Mouse (Mus musculus): ENCODE data around the gene Ablim1. TPM values are rescaled to one million over a fixed set of nuclear protein-coding genes. Genes with fewer than 3 reads are reported as not detected.

The Ablim1 gene
- polyA plus RNA-seq, 1 experiment from 2014 or later = 62.0 TPM

GRCm38 (mm10) chr19:57124906-57125305, 189.8 kb downstream of the Ablim1 start:
- Histone ChIP-seq H3K36me3 (ENCODE audit: control insufficient read depth, insufficient read depth, low read length) (no peaks in the 10 kb centered on the region), H3K27me3 (ENCODE audit: control insufficient read depth, insufficient read depth, low read length) (no peaks in the 10 kb centered on the region), H3K9me3 (ENCODE audit: control insufficient read depth, low read length) (no peaks in the 10 kb centered on the region), H3K27ac (replicated peaks) (no peak overlapping the region), H3K4me2 (replicated peaks; ENCODE audit: low read depth) (no peak overlapping the region), H3K4me3 (ENCODE audit: low read depth, low read length) (no peak overlapping the region), H3K9ac (ENCODE audit: low read length) (no peak overlapping the region), H3K4me1 (replicated peaks; ENCODE audit: control insufficient read depth, insufficient read depth) (no peaks in the 10 kb centered on the region)
- ATAC-seq (ENCODE audit: low FRiP score, low TSS enrichment) (no peak), DNase-seq (ENCODE audit: low spot score) (no peak)
- WGBS = 67% methylated on average over 4 of the region's 4 CpGs
- TF ChIP-seq EP300 (optimal IDR thresholded peaks at IDR 0.05) (no peak), CTCF (IDR thresholded peaks at IDR 0.05; ENCODE audit: low read depth) (no peak)

GRCm38 (mm10) chr19:57124138-57124519, 190.6 kb downstream of the Ablim1 start:
- H3K4me2 ChIP-seq (replicated peaks; ENCODE audit: low read depth) = no peak overlapping the region
- 79% methylated on average over 2 of the region's 2 CpGs for WGBS
- H3K4me1 ChIP-seq (replicated peaks; ENCODE audit: control insufficient read depth, insufficient read depth) = peaks cover 2% of the 10 kb centered on the region
- H3K36me3 ChIP-seq (ENCODE audit: control insufficient read depth, insufficient read depth, low read length) = no peaks in the 10 kb centered on the region
- TF ChIP-seq EP300 (optimal IDR thresholded peaks at IDR 0.05) (no peak), CTCF (IDR thresholded peaks at IDR 0.05; ENCODE audit: low read depth) (no peak)
- no peaks in the 10 kb centered on the region for H3K27me3 ChIP-seq (ENCODE audit: control insufficient read depth, insufficient read depth, low read length)
- no peaks in the 10 kb centered on the region for H3K9me3 ChIP-seq (ENCODE audit: control insufficient read depth, low read length)
- no peak overlapping the region; the same call in none of the 2 replicates for H3K27ac ChIP-seq (replicated peaks)
- no peak for DNase-seq (ENCODE audit: low spot score)
- H3K4me3 ChIP-seq (ENCODE audit: low read depth, low read length) = no peak overlapping the region
- no peak for ATAC-seq (ENCODE audit: low FRiP score, low TSS enrichment)
- no peak overlapping the region for H3K9ac ChIP-seq (ENCODE audit: low read length)

DNA sequence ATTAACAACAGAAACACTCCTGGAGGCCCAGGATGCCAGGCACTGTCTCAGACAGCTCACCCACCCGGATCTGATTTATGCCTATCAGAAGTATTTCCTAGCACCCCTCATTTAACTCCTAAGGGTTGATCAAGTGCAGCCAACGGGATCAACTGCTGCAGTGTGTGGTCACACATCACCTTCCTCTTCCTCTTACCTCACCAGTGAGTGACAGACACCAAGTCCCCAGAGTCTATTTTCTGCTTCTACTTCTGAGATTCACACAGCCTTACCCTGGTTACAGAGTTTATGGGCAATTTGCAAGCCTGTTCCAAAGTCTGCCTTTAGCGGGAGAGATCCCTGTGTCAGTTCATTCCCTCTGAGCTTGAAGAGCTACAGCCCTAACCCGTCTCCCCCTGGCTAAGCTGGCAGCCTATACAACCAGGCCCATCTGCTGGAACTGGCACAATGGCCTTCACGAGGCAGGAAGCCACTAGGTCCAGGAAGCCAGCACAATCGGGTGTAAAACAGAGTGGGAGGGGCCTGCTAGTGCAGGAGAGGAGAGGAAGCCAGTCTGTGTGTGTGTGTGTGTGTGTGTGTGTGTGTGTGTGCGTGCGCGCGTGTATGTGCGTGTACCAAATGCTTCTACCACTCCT, 191.1 kb downstream of the Ablim1 start:
- ATAC-seq (ENCODE audit: low FRiP score, low TSS enrichment) (0 out of 2 replicates have a peak, but pooled peaks have one; percentile 5), DNase-seq (ENCODE audit: low spot score) (no peak)
- WGBS = 65% methylated on average over 11 of the region's 11 CpGs

DNA sequence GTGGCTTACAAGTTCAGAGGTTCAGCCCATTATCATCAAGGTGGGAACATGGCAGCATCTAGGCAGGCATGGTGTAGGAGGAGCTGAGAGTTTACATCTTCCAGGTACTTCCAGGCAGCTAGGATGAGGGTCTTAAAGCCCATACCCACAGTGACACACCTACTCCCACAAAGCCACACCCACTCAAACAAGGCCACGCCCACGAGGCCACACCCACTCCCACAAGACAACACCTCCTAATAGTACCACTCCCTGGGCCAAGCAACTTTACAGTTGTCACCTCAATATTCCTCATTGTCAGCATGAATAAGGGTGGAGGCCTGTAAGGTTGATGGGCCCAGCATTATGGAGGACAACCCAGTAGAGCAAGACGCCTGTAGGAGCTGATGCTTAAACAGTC, 192.5 kb downstream of the Ablim1 start:
- no peak overlapping the region for H3K27ac ChIP-seq (replicated peaks)
- peaks cover 5% of the 10 kb centered on the region for H3K4me1 ChIP-seq (replicated peaks; ENCODE audit: control insufficient read depth, insufficient read depth)
- 77% methylated on average over 3 of the region's 3 CpGs for WGBS
- no peaks in the 10 kb centered on the region for H3K9me3 ChIP-seq (ENCODE audit: control insufficient read depth, low read length)
- DNase-seq (ENCODE audit: low spot score) (no peak), ATAC-seq (ENCODE audit: low FRiP score, low TSS enrichment) (no peak)
- no peak overlapping the region for H3K9ac ChIP-seq (ENCODE audit: low read length)
- no peak overlapping the region for H3K4me2 ChIP-seq (replicated peaks; ENCODE audit: low read depth)
- no peaks in the 10 kb centered on the region for H3K27me3 ChIP-seq (ENCODE audit: control insufficient read depth, insufficient read depth, low read length)
- TF ChIP-seq EP300 (optimal IDR thresholded peaks at IDR 0.05) (no peak), CTCF (IDR thresholded peaks at IDR 0.05; ENCODE audit: low read depth) (no peak)
- no peak overlapping the region for H3K4me3 ChIP-seq (ENCODE audit: low read depth, low read length)
- H3K36me3 ChIP-seq (ENCODE audit: control insufficient read depth, insufficient read depth, low read length) = no peaks in the 10 kb centered on the region

More for the DNA sequence above, 191.1 kb downstream of the Ablim1 start:
- TF ChIP-seq EP300 (optimal IDR thresholded peaks at IDR 0.05) (no peak), CTCF (IDR thresholded peaks at IDR 0.05; ENCODE audit: low read depth) (no peak)
- peaks cover 3% of the 10 kb centered on the region for H3K4me1 ChIP-seq (replicated peaks; ENCODE audit: control insufficient read depth, insufficient read depth)
- H3K36me3 ChIP-seq (ENCODE audit: control insufficient read depth, insufficient read depth, low read length) = no peaks in the 10 kb centered on the region
- H3K4me3 ChIP-seq (ENCODE audit: low read depth, low read length) = no peak overlapping the region
- no peaks in the 10 kb centered on the region for H3K9me3 ChIP-seq (ENCODE audit: control insufficient read depth, low read length)
- no peak overlapping the region for H3K9ac ChIP-seq (ENCODE audit: low read length)
- peak overlapping the region; percentile 56 for H3K27ac ChIP-seq (replicated peaks)
- no peak overlapping the region for H3K4me2 ChIP-seq (replicated peaks; ENCODE audit: low read depth)
- no peaks in the 10 kb centered on the region for H3K27me3 ChIP-seq (ENCODE audit: control insufficient read depth, insufficient read depth, low read length)

DNA sequence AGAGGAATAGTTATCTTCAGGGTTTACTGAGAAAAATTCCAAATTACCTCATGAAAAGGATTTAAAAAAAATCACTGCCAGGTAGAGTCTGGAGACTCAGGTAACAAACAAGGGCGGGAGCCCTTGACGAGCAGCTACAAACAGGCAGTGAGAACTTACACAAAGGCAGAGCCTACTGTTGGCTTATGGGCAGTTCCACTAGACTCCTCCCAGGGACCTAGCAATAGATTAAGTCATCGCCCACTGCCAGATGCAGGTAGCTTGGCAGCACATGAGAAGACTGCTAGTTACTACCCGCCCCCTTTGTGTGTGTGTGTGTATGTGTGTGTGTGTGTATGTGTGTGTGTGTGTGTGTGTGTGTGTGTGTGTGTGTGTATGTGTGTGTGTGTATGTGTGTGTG, 193.7 kb downstream of the Ablim1 start:
- 67% methylated on average over 4 of the region's 4 CpGs for WGBS
- no peak overlapping the region for H3K4me2 ChIP-seq (replicated peaks; ENCODE audit: low read depth)
- no peak overlapping the region for H3K9ac ChIP-seq (ENCODE audit: low read length)
- no peaks in the 10 kb centered on the region for H3K36me3 ChIP-seq (ENCODE audit: control insufficient read depth, insufficient read depth, low read length)
- no peaks in the 10 kb centered on the region for H3K27me3 ChIP-seq (ENCODE audit: control insufficient read depth, insufficient read depth, low read length)
- DNase-seq (ENCODE audit: low spot score) (peak; percentile 57), ATAC-seq (ENCODE audit: low FRiP score, low TSS enrichment) (peak; percentile 77)
- H3K4me3 ChIP-seq (ENCODE audit: low read depth, low read length) = no peak overlapping the region
- no peak overlapping the region for H3K27ac ChIP-seq (replicated peaks)
- H3K4me1 ChIP-seq (replicated peaks; ENCODE audit: control insufficient read depth, insufficient read depth) = peaks cover 8% of the 10 kb centered on the region
- H3K9me3 ChIP-seq (ENCODE audit: control insufficient read depth, low read length) = no peaks in the 10 kb centered on the region
- TF ChIP-seq CTCF (IDR thresholded peaks at IDR 0.05; ENCODE audit: low read depth) (no peak), EP300 (optimal IDR thresholded peaks at IDR 0.05) (no peak)

- ATAC-seq (ENCODE audit: low FRiP score, low TSS enrichment) = no peak
- H3K27me3 ChIP-seq (ENCODE audit: control insufficient read depth, insufficient read depth, low read length) = no peaks in the 10 kb centered on the region
- 56% methylated on average over 3 of the region's 3 CpGs for WGBS
- no peak overlapping the region; the same call in 1 of the 2 replicates for H3K27ac ChIP-seq (replicated peaks)
- no peaks in the 10 kb centered on the region for H3K36me3 ChIP-seq (ENCODE audit: control insufficient read depth, insufficient read depth, low read length)
- DNase-seq (ENCODE audit: low spot score) = no peak
- peaks cover 8% of the 10 kb centered on the region for H3K4me1 ChIP-seq (replicated peaks; ENCODE audit: control insufficient read depth, insufficient read depth)
- no peak overlapping the region for H3K9ac ChIP-seq (ENCODE audit: low read length)
- no peak overlapping the region; the same call in 1 of the 2 replicates for H3K4me3 ChIP-seq (ENCODE audit: low read depth, low read length)
- no peak for TF ChIP-seq EP300 (optimal IDR thresholded peaks at IDR 0.05)
- TF ChIP-seq CTCF (IDR thresholded peaks at IDR 0.05; ENCODE audit: low read depth) = no peak
- H3K9me3 ChIP-seq (ENCODE audit: control insufficient read depth, low read length) = no peaks in the 10 kb centered on the region
- H3K4me2 ChIP-seq (replicated peaks; ENCODE audit: low read depth) = peak overlapping the region; percentile 66
Observed at GRCm38 (mm10) chr19:57119661-57120060, 195.1 kb downstream of the Ablim1 start.

Measured in stomach, postnatal 0 days (tissue).